Mouse (Mus musculus): Measurements from ENCODE around the gene Ube2v1. TPM values are rescaled to one million over a fixed set of nuclear protein-coding genes. Genes with fewer than 3 reads are reported as not detected.
"Not testable (repeated sequence)": the region's sequence is repeated elsewhere in the genome, so short reads cannot be mapped to it uniquely, and the experiment has no call there.

Ube2v1 gene
- total RNA-seq, 1 experiment from 2014 or later, result 44.9 TPM

- no peak for ATAC-seq (replicated peaks in 1 of 2; ENCODE audit: insufficient read depth in 1 of 2, low FRiP score in 2 of 2, low TSS enrichment in 1 of 2, low read depth in 1 of 2, poor library complexity in 2 of 2, severe bottlenecking in 2 of 2)
Observed at GRCm38 (mm10) chr2:167631181-167631590, 709 bp downstream of the Ube2v1 start.

DNA sequence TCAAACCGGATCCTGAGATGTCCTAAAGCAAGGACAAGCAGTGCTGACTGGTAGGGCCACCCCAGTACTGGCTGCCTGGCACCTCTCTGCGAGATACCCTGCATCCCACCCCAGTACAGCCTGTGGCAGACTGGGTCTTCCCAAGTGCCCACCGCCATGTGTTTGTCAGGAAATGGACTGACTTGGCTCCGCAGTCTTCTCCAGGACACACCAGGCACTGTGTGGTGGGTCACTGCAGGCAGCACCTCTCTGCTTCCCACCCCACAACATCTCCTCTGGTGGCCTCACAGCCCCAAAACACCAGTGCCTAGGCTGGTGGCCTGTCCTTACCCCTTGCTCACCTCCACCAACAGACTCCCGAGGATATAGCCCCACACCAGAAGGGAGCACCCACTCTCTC is 1.5 kb downstream of the Ube2v1 start:
- no peak for ATAC-seq (replicated peaks in 1 of 2; ENCODE audit: insufficient read depth in 1 of 2, low FRiP score in 2 of 2, low TSS enrichment in 1 of 2, low read depth in 1 of 2, poor library complexity in 2 of 2, severe bottlenecking in 2 of 2)

DNA sequence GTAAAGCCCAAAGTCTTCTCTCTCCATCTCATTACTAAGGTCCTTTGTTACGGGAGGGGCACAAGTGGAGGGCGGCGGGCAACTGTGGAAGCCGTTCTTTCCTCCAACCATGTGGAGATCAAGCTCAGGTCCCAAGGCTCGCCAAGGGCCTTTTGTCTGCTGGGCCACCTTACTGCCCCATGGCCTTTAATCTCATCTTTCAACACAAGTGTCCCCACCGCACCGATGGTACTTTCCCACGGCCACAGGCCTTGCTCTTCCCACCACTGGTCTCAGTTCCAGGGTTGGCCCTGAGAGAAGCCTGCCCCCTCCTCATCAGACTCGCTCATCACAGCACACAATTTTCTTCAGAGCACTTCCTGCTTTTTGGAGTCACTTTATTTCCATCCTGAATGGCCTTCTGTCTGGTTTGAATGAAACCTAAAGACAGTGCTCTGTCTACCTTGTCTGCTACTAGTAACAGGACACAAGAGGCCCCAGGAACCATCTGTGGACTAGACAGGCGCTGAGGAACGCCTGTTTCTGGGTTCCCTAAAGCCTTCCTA is 2.2 kb downstream of the Ube2v1 start:
- ATAC-seq (replicated peaks in 1 of 2; ENCODE audit: insufficient read depth in 1 of 2, low FRiP score in 2 of 2, low TSS enrichment in 1 of 2, low read depth in 1 of 2, poor library complexity in 2 of 2, severe bottlenecking in 2 of 2), result no peak

- ATAC-seq (replicated peaks in 1 of 2; ENCODE audit: insufficient read depth in 1 of 2, low FRiP score in 2 of 2, low TSS enrichment in 1 of 2, low read depth in 1 of 2, poor library complexity in 2 of 2, severe bottlenecking in 2 of 2), result peak in 1 of 2 experiments; percentile 14; a peak in 1 of 4 replicates
Observed at GRCm38 (mm10) chr2:167628872-167629271, 3.0 kb downstream of the Ube2v1 start.

GRCm38 (mm10) chr2:167627019-167627418 is 4.9 kb downstream of the Ube2v1 start:
- no peak for ATAC-seq (replicated peaks in 1 of 2; ENCODE audit: insufficient read depth in 1 of 2, low FRiP score in 2 of 2, low TSS enrichment in 1 of 2, low read depth in 1 of 2, poor library complexity in 2 of 2, severe bottlenecking in 2 of 2)

- no peak for ATAC-seq (replicated peaks in 1 of 2; ENCODE audit: insufficient read depth in 1 of 2, low FRiP score in 2 of 2, low TSS enrichment in 1 of 2, low read depth in 1 of 2, poor library complexity in 2 of 2, severe bottlenecking in 2 of 2)
Observed at GRCm38 (mm10) chr2:167625670-167626069, 6.2 kb downstream of the Ube2v1 start.

DNA sequence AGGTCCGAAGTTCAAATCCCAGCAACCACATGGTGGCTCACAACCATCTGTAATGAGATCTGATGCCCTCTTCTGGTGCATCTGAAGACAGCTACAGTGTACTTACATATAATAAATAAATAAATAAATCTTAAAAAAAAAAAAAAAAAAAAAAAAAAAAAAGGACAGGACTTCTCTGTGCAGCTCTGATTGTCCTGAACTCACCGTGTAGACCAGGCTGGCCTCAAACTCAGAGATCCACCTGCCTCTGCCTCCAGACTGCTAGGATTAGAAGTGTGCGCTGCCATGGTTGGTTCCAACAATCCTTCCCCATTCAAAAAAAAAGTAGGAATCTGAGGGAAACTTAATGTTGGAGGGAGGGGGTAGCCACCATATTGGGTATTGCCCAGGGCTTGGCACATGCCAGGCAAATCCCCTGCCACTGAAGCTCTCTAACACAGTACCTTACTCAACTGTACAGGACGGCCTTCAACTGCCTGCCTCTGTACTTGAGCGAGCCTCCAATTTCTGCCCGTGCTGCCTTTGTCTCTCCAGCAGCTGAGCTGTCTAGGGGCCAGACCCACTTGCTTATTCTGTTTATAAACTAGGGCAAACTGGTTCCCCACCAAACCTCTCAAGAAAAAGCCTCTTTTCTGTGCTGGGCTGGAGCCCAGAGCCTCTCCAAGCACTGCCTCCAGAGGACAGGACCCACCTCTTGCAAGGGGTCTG is 7.4 kb downstream of the Ube2v1 start:
- no peak for ATAC-seq (replicated peaks in 1 of 2; ENCODE audit: insufficient read depth in 1 of 2, low FRiP score in 2 of 2, low TSS enrichment in 1 of 2, low read depth in 1 of 2, poor library complexity in 2 of 2, severe bottlenecking in 2 of 2)

- no peak for ATAC-seq (replicated peaks in 1 of 2; ENCODE audit: insufficient read depth in 1 of 2, low FRiP score in 2 of 2, low TSS enrichment in 1 of 2, low read depth in 1 of 2, poor library complexity in 2 of 2, severe bottlenecking in 2 of 2)
Observed at GRCm38 (mm10) chr2:167622965-167623364, 8.9 kb downstream of the Ube2v1 start.

DNA sequence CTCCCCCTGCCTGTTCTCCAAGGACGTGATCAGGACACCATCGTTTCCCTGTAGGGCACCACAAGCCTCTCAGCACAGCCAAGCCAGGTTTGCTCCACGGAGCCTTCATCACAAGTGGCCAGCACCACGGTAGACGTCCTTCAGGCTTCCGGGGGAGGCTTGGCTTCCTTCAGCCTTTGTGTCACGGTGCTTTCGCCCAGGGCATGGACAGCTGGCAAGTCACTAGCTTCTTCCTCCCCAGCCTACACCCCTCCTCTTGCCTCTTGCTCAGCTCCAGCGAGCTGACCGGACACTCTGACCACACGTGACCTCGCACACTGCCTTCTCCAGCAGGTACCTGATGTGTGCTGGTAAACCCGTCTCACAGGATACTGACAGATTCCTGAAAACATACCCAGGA is 9.5 kb downstream of the Ube2v1 start:
- no peak for ATAC-seq (replicated peaks in 1 of 2; ENCODE audit: insufficient read depth in 1 of 2, low FRiP score in 2 of 2, low TSS enrichment in 1 of 2, low read depth in 1 of 2, poor library complexity in 2 of 2, severe bottlenecking in 2 of 2)

DNA sequence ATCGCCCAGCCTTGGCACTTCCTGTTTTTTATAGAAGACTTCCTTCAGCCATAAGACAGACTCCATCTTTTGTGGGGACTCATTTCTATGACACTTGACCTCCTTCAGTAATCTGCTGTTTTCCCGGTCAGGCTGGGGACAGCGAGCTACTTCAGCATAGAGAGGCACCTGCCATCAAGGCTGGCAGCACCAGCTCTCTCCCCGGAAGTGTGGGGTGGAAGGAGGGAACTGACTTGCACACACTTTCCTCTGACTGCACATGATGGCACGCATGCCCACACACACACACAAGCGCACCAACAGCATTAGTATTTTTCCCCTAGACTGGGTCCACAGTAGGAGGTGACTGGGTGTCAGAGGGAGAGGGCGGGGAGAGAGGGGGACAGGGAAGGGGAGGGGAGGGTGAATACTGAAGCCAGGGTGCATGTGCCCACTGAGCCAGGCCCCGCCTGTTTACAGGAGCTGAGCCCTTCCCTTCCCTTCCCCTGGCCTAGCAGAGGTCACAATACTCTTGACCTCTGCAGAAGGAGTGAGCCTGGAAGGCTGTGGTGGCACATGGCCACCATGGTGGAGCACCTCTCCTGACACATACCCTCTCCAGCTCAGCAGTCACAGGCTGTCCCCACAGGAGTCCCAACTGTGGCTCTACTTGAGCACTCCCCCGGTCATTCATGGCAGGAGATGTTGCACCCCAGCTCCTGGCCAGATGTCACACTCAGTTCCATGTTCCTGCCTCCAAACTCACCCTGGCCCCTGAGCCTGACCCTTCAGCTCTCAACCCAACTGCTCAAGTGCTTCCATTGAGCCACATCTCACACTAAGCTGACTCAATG is 10.4 kb downstream of the Ube2v1 start:
- no peak for ATAC-seq (replicated peaks in 1 of 2; ENCODE audit: insufficient read depth in 1 of 2, low FRiP score in 2 of 2, low TSS enrichment in 1 of 2, low read depth in 1 of 2, poor library complexity in 2 of 2, severe bottlenecking in 2 of 2)

DNA sequence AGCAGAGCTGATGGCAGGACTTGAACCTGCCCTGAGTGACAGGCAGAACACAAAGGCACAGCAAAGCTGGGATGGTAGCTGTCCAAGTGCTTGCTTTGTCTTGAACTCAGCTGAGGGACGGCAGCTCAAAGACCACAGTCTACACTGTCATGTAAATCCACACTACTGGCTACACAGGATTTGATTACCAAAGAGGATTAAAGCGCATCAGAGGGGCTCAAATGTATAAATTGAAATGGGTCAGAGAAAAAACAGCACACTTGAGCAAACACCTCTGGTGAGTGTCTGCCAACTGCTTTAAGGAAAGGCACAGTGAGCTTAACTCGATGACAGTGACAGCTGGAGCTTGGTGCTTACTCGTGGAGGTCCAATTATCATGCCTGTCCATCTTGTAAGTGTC is 14.4 kb downstream of the Ube2v1 start:
- no peak for ATAC-seq (replicated peaks in 1 of 2; ENCODE audit: insufficient read depth in 1 of 2, low FRiP score in 2 of 2, low TSS enrichment in 1 of 2, low read depth in 1 of 2, poor library complexity in 2 of 2, severe bottlenecking in 2 of 2)

DNA sequence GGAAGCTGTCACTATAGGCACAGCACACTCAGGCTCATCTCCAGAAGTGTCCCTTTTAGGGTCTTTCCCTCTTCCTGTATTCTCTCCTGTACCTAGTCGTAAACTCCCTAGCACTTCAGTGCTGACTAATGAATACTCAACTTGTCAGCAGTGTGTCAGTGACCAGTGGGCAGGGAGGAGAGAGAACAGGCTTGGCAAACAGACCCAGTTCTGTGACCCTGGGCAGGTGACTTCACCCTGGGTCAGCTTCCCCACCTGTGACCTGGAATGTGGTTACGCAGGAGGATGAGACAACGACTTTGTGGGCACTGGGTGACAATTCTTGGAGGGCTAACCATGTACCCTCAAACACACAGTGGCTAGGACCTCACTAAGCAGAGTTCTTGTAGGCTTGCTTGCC is 14.9 kb downstream of the Ube2v1 start:
- ATAC-seq (replicated peaks in 1 of 2; ENCODE audit: insufficient read depth in 1 of 2, low FRiP score in 2 of 2, low TSS enrichment in 1 of 2, low read depth in 1 of 2, poor library complexity in 2 of 2, severe bottlenecking in 2 of 2), result no peak

DNA sequence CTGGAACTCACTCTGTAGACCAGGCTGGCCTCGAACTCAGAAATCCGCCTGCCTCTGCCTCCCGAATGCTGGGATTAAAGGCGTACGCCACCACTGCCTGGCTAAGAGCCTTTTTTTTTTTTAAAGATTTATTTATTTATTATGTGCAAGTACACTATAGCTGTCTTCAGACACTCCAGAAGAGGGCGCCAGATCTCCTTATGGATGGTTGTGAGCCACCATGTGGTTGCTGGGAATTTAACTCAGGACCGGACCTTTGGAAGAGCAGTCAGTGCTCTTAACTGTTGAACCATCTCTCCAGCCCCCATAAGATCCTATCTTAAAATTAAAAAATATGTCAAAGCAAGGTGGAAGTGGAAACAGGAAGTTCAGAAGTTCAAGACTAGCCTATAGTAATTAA is 18.6 kb downstream of the Ube2v1 start:
- not testable (repeated sequence) for ATAC-seq (replicated peaks in 1 of 2; ENCODE audit: insufficient read depth in 1 of 2, low FRiP score in 2 of 2, low TSS enrichment in 1 of 2, low read depth in 1 of 2, poor library complexity in 2 of 2, severe bottlenecking in 2 of 2)

- no peak for ATAC-seq (replicated peaks in 1 of 2; ENCODE audit: insufficient read depth in 1 of 2, low FRiP score in 2 of 2, low TSS enrichment in 1 of 2, low read depth in 1 of 2, poor library complexity in 2 of 2, severe bottlenecking in 2 of 2)
Observed at GRCm38 (mm10) chr2:167612122-167612521, 19.8 kb downstream of the Ube2v1 start.

DNA sequence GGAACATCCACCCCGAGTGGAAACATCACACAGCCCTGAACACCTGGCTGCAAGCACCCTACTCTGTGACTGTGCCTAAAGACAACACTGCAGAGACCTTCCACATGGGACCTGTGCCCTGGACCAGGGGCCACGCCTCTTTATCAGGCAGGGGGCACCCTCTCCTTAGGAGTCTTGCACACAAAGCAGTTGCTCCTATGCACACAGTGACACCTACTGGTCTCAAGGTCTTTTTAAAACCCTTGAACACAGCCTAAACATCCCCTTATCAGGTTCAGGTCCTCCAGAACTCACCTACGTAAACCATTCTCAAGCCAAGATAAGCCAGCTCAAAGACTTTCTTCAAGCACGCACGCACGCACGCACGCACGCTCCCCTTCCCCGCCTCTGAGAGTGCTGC is 20.6 kb downstream of the Ube2v1 start:
- ATAC-seq (replicated peaks in 1 of 2; ENCODE audit: insufficient read depth in 1 of 2, low FRiP score in 2 of 2, low TSS enrichment in 1 of 2, low read depth in 1 of 2, poor library complexity in 2 of 2, severe bottlenecking in 2 of 2), result no peak

GRCm38 (mm10) chr2:167606745-167607123 is 25.2 kb downstream of the Ube2v1 start:
- ATAC-seq (replicated peaks in 1 of 2; ENCODE audit: insufficient read depth in 1 of 2, low FRiP score in 2 of 2, low TSS enrichment in 1 of 2, low read depth in 1 of 2, poor library complexity in 2 of 2, severe bottlenecking in 2 of 2), result no peak

DNA sequence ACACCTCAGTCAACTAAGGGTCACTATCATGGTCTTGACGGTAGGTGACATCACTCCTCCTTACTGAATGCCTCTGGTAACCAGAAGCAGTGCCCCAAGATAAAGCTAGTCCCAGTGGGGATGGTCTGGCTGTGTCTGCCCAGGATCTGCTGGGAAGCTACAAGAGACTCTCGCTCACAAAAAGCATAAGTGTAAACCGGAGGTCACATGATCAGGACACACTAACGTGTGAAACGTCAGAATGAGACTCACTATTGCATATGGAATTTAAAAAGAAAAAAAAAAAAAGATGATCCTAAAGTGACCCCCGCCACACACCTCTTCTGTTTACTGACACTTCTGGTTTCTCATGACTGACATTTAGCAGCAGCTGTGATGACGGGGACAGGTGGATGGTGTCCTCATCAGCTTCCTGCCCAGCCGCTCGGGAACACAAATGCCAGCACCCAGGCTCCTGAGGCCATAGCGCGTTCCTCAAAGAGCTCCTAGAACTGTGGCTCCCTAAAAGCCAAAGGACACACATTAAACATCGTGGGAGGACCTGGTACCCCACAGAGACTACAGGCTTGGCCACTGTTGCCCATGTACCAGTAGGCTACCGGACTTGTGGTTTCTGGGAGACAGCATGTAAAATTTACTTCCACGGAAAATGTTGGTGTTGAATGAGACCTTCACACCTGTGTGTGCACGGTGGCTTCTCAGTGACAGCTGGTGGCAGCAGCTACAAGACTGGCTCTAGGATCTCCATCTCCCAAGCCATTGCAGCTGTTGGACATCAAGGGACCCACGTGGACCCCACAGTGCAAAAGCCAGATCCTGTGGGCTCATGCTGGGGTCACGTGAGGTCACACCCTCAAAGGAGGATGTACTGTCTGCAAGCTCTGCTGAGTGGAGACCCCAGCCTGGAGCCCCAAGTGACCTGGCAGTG is 25.8 kb downstream of the Ube2v1 start:
- no peak for ATAC-seq (replicated peaks in 1 of 2; ENCODE audit: insufficient read depth in 1 of 2, low FRiP score in 2 of 2, low TSS enrichment in 1 of 2, low read depth in 1 of 2, poor library complexity in 2 of 2, severe bottlenecking in 2 of 2)
